Comparison of ENCODE assay signal across 7 mouse cellular contexts in the genomic region with DNA sequence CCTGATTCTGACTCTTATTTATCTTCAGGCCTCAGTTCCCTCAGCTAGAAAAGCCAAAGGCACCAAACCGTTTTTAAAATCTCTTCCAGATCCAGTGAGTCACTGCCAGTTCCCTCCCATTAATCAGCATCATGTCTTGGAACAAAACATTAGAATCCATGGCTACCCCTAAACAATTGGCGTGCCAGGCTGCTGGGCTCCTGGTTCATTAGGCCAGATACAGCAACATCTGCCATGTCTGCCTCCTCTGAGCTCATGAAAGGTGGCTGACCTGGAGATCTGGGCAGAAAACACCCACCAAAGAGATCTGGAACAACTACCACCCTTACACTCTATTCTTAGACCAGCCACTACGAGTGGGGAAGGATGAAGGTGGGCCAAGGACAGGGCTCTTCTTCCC. TPM values are rescaled to one million over a fixed set of nuclear protein-coding genes. Genes with fewer than 3 reads are reported as not detected.
A peak's percentile ranks its signal among the peaks of the same experiment; 100 is the strongest.
DNase-seq lines count a peak whose midpoint lies in the region; ATAC-seq and TF ChIP-seq lines count a peak whose summit lies in the region.

No protein-coding gene starts in this region.

- TF ChIP-seq POLR2A in ES-Bruce4 (IDR thresholded peaks at IDR 0.05; ENCODE audit: insufficient read depth, low read length): no peak

- no peak for TF ChIP-seq CTCF in ES-Bruce4 (IDR thresholded peaks at IDR 0.05; ENCODE audit: low read depth, low read length)
- TF ChIP-seq CTCF in intestine, postnatal 0 days (IDR thresholded peaks at IDR 0.05; ENCODE audit: low read depth): no peak

- 0 out of 2 replicates have a peak overlapping the region, but pooled peaks have one; percentile 60 for H3K9ac ChIP-seq in ES-Bruce4 (ENCODE audit: low read depth, poor library complexity, severe bottlenecking)
- no peak overlapping the region for H3K9ac ChIP-seq in forebrain, embryonic 15.5 days (replicated peaks)
- H3K9ac ChIP-seq in intestine, postnatal 0 days (ENCODE audit: low read depth, low read length): no peak overlapping the region

- DNase-seq in 3T3-L1 (ENCODE audit: low read depth, low spot score): peak; percentile 73
- DNase-seq in skeletal muscle tissue, adult 2 months (ENCODE audit: low read depth, low spot score): peak; percentile 40
- DNase-seq in spleen, postnatal 14 days (ENCODE audit: low spot score in 2 of 2): no peak
- no peak for DNase-seq in left cerebral cortex, postnatal 14 days (ENCODE audit: low spot score in 2 of 2)

- no peaks in the 10 kb centered on the region for H3K9me3 ChIP-seq in ES-Bruce4 (replicated peaks; ENCODE audit: control insufficient read depth, insufficient read depth, low read length, poor library complexity, severe bottlenecking)
- no peaks in the 10 kb centered on the region for H3K9me3 ChIP-seq in forebrain, embryonic 15.5 days
- no peaks in the 10 kb centered on the region for H3K9me3 ChIP-seq in intestine, postnatal 0 days (ENCODE audit: control insufficient read depth)

- H3K36me3 ChIP-seq in ES-Bruce4 (ENCODE audit: control insufficient read depth, insufficient read depth, low read length, poor library complexity, severe bottlenecking): no peaks in the 10 kb centered on the region; the same call in 1 of the 2 replicates
- H3K36me3 ChIP-seq in forebrain, embryonic 15.5 days: peaks cover 22% of the 10 kb centered on the region
- peaks cover 18% of the 10 kb centered on the region; the same call in 1 of the 2 replicates for H3K36me3 ChIP-seq in intestine, postnatal 0 days (ENCODE audit: control insufficient read depth, insufficient read depth)

- WGBS in forebrain, embryonic 15.5 days: 59% methylated on average over 3 of the region's 3 CpGs
- WGBS in intestine, postnatal 0 days: 75% methylated on average over 3 of the region's 3 CpGs

- no peak for ATAC-seq in forebrain, embryonic 15.5 days (replicated peaks)
- ATAC-seq in intestine, postnatal 0 days: no peak

- H3K27me3 ChIP-seq in ES-Bruce4 (ENCODE audit: control insufficient read depth, insufficient read depth, low read length, poor library complexity, severe bottlenecking): no peaks in the 10 kb centered on the region
- no peaks in the 10 kb centered on the region for H3K27me3 ChIP-seq in forebrain, embryonic 15.5 days
- no peaks in the 10 kb centered on the region for H3K27me3 ChIP-seq in intestine, postnatal 0 days (replicated peaks; ENCODE audit: control insufficient read depth, insufficient read depth, low read length)

- intact Hi-C loops in left cerebral cortex, postnatal 14 days (cut with DNase I): no loop called here

- no peak overlapping the region for H3K4me3 ChIP-seq in ES-Bruce4 (ENCODE audit: low read depth, low read length)
- peak overlapping the region; percentile 69; the same call in 1 of the 2 replicates for H3K4me3 ChIP-seq in forebrain, embryonic 15.5 days
- H3K4me3 ChIP-seq in intestine, postnatal 0 days (ENCODE audit: low read depth, low read length): no peak overlapping the region

- no peak overlapping the region for H3K27ac ChIP-seq in ES-Bruce4 (ENCODE audit: insufficient read depth, low read length)
- no peak overlapping the region for H3K27ac ChIP-seq in forebrain, embryonic 15.5 days (replicated peaks)
- H3K27ac ChIP-seq in intestine, postnatal 0 days (ENCODE audit: low read depth, low read length): no peak overlapping the region

- no peak for TF ChIP-seq EP300 in ES-Bruce4 (IDR thresholded peaks at IDR 0.05; ENCODE audit: insufficient read depth, low read depth, low read length)

- H3K4me2 ChIP-seq in forebrain, embryonic 15.5 days (replicated peaks): peak overlapping the region; percentile 78; the same call in 1 of the 2 replicates
- peak overlapping the region; percentile 93; the same call in 1 of the 2 replicates for H3K4me2 ChIP-seq in intestine, postnatal 0 days (replicated peaks; ENCODE audit: low read depth)

- H3K4me1 ChIP-seq in ES-Bruce4 (ENCODE audit: control insufficient read depth, insufficient read depth, low read length): peaks cover 2% of the 10 kb centered on the region
- peaks cover 11% of the 10 kb centered on the region for H3K4me1 ChIP-seq in forebrain, embryonic 15.5 days
- no peaks in the 10 kb centered on the region for H3K4me1 ChIP-seq in intestine, postnatal 0 days (replicated peaks; ENCODE audit: control insufficient read depth, insufficient read depth, low read length)

RNA-seq across cellular contexts. Expression of gene Fitm2, which starts 1.3 kb away (rescaled TPM):
- 4.4 and 4.9 TPM in 2 replicates for polyA plus RNA-seq in ES-Bruce4 (2011; ENCODE audit: insufficient read depth, insufficient read length, low read depth, missing spikeins)
- polyA plus RNA-seq in forebrain, embryonic 15.5 days (2015; fragmentation: Nextera tagmentation; extraction: Ambion mirVana): 11.4 and 12.3 TPM in 2 replicates
- polyA plus RNA-seq in intestine, postnatal 0 days (2015; fragmentation: Nextera tagmentation; extraction: Ambion mirVana): 5.3 and 5.5 TPM in 2 replicates
- total RNA-seq in left cerebral cortex, postnatal 14 days (2021): 10 to 100 TPM; 18.8 to 18.9 TPM

RNA-seq across cellular contexts. Expression of gene R3hdml, which starts 21.0 kb away (rescaled TPM):
- polyA plus RNA-seq in ES-Bruce4 (2011; ENCODE audit: insufficient read depth, insufficient read length, low read depth, missing spikeins): not detected in 2 replicates
- not detected in 2 replicates for polyA plus RNA-seq in forebrain, embryonic 15.5 days (2015; fragmentation: Nextera tagmentation; extraction: Ambion mirVana)
- 0.37 and 0.46 TPM in 2 replicates for polyA plus RNA-seq in intestine, postnatal 0 days (2015; fragmentation: Nextera tagmentation; extraction: Ambion mirVana)
- not detected for total RNA-seq in left cerebral cortex, postnatal 14 days (2021)

RNA-seq across cellular contexts. Expression of gene Gdap1l1, which starts 32.9 kb away (rescaled TPM):
- polyA plus RNA-seq in ES-Bruce4 (2011; ENCODE audit: insufficient read depth, insufficient read length, low read depth, missing spikeins): 2.4 and 2.7 TPM in 2 replicates
- 111 and 112 TPM in 2 replicates for polyA plus RNA-seq in forebrain, embryonic 15.5 days (2015; fragmentation: Nextera tagmentation; extraction: Ambion mirVana)
- polyA plus RNA-seq in intestine, postnatal 0 days (2015; fragmentation: Nextera tagmentation; extraction: Ambion mirVana): 2.3 and 2.4 TPM in 2 replicates
- total RNA-seq in left cerebral cortex, postnatal 14 days (2021): 10 to 100 TPM; 83.4 to 91.7 TPM

RNA-seq across cellular contexts. Expression of gene Hnf4a, which starts 35.5 kb away (rescaled TPM):
- not detected in 2 replicates for polyA plus RNA-seq in ES-Bruce4 (2011; ENCODE audit: insufficient read depth, insufficient read length, low read depth, missing spikeins)
- polyA plus RNA-seq in forebrain, embryonic 15.5 days (2015; fragmentation: Nextera tagmentation; extraction: Ambion mirVana): not detected in 2 replicates
- 50.8 and 53.0 TPM in 2 replicates for polyA plus RNA-seq in intestine, postnatal 0 days (2015; fragmentation: Nextera tagmentation; extraction: Ambion mirVana)
- total RNA-seq in left cerebral cortex, postnatal 14 days (2021): not detected

RNA-seq across cellular contexts. Expression of gene Oser1, which starts 46.6 kb away (rescaled TPM):
- 48.3 and 50.6 TPM in 2 replicates for polyA plus RNA-seq in ES-Bruce4 (2011; ENCODE audit: insufficient read depth, insufficient read length, low read depth, missing spikeins)
- polyA plus RNA-seq in forebrain, embryonic 15.5 days (2015; fragmentation: Nextera tagmentation; extraction: Ambion mirVana): 75.4 and 79.1 TPM in 2 replicates
- 62.3 and 64.5 TPM in 2 replicates for polyA plus RNA-seq in intestine, postnatal 0 days (2015; fragmentation: Nextera tagmentation; extraction: Ambion mirVana)
- 10 to 100 TPM; 20.5 to 21.4 TPM for total RNA-seq in left cerebral cortex, postnatal 14 days (2021)

Comparison
In these comparisons a context has a peak if more than half of its experiments do, and no peak if none do; other contexts are left out.
1. DNase-seq: peak in 3T3-L1 (single experiment) and skeletal muscle tissue, adult 2 months (single experiment); none in spleen, postnatal 14 days (0 of 2) and left cerebral cortex, postnatal 14 days (0 of 2).
2. RNA of gene Gdap1l1, which starts 32.9 kb away (polyA plus RNA-seq): 111 to 112 TPM in forebrain, embryonic 15.5 days; 2.4 to 2.7 TPM in ES-Bruce4 and 2.3 to 2.4 TPM in intestine, postnatal 0 days; every median in the first group is over 10 times any median in the second.